Mouse (Mus musculus): ENCODE data around the gene Ssh2.

The Ssh2 gene

GRCm38 (mm10) chr11:77507426-77507825 lies 291.3 kb downstream of the Ssh2 start:
- no peak for DNase-seq (ENCODE audit: low spot score in 2 of 2)

DNA sequence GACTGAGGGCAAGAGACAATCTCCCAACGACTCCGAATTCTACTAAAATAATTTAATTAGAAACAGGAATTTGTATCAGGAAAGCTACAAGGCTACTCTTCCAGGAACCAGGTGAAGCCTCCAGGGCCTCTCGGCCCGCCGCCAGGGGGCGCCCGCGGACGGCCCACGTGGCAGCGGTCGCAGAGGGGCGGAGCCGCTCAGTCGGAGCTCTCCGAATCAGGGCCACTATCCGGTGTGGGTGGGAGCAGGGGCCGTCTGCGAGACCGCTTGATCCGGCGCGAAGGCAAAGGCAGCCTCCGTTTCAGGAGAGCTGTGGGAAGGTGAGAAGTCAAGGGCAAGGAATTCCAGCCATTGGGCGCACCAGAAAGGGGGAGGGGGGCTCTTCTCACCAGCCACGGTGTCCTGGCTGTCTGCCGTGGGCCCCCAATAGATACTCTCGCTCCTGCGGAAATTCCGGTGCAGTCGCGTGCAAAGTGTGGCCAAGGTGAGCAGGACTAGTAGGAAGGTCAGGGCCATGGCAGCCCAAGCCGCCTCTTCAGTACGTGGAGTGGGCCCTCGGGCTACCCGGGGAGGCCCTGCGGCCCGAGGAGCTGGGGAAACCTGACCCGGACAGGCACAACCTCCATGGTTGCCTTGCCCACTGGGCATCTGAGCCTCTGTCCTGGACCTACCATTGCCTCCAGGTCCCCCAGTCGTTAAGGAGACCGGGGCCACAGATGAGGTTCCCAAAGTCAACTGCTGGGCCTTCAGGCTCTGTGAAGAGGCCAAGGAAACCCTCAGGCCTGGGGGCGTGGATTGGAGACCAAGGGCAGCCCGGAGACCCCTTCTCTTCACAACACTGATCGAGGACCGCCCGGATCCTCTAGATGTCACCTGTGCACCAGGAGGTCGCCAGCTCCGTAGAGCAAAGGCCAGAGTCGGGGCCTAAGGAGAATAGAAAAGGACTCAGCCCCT lies 292.3 kb downstream of the Ssh2 start:
- DNase-seq (ENCODE audit: low spot score in 2 of 2), result peak; percentile 73 to 85
